Mouse (Mus musculus): ENCODE results near the gene Nipsnap1.

DNA sequence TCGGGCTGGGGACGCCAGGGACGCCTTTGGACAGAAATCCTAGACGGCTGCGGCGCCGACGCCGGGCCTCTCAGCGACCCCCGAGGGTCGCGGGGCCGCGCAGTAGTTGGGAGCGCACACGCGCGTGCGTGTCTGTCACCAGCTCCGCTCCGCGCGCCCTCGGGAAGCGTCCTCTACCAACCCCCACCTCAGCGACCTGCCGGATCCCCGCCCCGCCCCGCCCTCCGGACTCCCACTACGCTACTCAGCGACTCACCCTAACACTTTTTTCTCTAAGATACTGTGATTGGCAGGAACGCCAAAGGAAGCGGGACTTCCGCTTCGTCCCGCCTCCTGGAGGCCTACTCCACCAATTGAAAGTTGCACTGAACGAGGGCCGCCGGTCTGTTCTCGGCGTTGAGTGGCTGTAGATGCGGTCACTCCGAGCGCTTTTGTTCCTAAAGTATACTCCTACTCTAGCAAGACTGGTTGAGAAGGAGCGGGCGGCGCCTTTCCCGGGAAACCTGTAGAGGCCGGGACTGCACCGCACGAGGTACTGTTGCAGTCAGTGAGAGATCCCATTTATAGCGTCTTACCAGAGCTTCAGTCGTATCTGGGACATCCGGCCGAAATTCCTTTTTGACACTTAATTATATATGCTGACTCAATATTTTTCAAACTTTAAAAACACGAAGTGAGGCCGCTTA is 24.4 kb upstream of the Nipsnap1 start, which contains the start of gene Nf2:
- TF ChIP-seq JUN (IDR thresholded peaks at IDR 0.05; ENCODE audit: insufficient read depth, low read depth, low read length): no peak
- peak; percentile 79 for TF ChIP-seq NRF1 (IDR thresholded peaks at IDR 0.05; ENCODE audit: low read depth, low read length)
- TF ChIP-seq GABPA (IDR thresholded peaks at IDR 0.05; ENCODE audit: insufficient replicate concordance, low read depth, low read length): peak; percentile 30; the same call in 1 of the 2 replicates
- no peak for TF ChIP-seq SMC3 (IDR thresholded peaks at IDR 0.05; ENCODE audit: low read depth, low read length)
- no peak; the same call in 1 of the 2 replicates for TF ChIP-seq USF1 (IDR thresholded peaks at IDR 0.05; ENCODE audit: low read depth, low read length)
- TF ChIP-seq ZNF384 (IDR thresholded peaks at IDR 0.05; ENCODE audit: low read depth, low read length): peak; percentile 82
- TF ChIP-seq HCFC1 (IDR thresholded peaks at IDR 0.05; ENCODE audit: low read depth, low read length): peak; percentile 89
- TF ChIP-seq ZC3H11A (IDR thresholded peaks at IDR 0.05; ENCODE audit: low read depth, low read length): no peak
- peak; percentile 79 for TF ChIP-seq POLR2A (IDR thresholded peaks at IDR 0.05; ENCODE audit: low read depth, low read length)
- peak; percentile 64 for TF ChIP-seq TCF12 (IDR thresholded peaks at IDR 0.05; ENCODE audit: low read depth, low read length)

Measured in CH12.LX (cell line).